Mouse (Mus musculus) liver, embryonic 12.5 days (tissue): ENCODE measurements at regions not wholly inside any gene's neighbourhood (a gene's known extent, or its start where the extent isn't known, plus 50 kb on each side); places are given as distances from the start of the nearest gene placed in this dataset.

Experiments used
- ATAC-seq: fragments of 200-750 bp; cut with Nextera tagmentation; 2 replicates; pipeline ENCODE4 v1.8.0; 2017; ENCODE audit warnings: moderate number of reproducible peaks, mild to moderate bottlenecking, moderate library complexity
- H3K27ac ChIP-seq: fragments of 300-500 bp; sonication (generic); 2 replicates; pipeline ENCODE4 v1.5.1; 2016; ENCODE audit warnings: mild to moderate bottlenecking
- H3K27me3 ChIP-seq: fragments of 300-500 bp; sonication (generic); replicated peaks from 2 replicates; pipeline ENCODE4 v1.6.1; 2016; ENCODE audit warnings: mild to moderate bottlenecking, moderate library complexity
- H3K36me3 ChIP-seq: fragments of 300-500 bp; sonication (generic); 2 replicates; pipeline ENCODE4 v1.6.1; 2016; ENCODE audit warnings: mild to moderate bottlenecking, moderate library complexity
- H3K4me1 ChIP-seq: fragments of 300-500 bp; sonication (generic); 2 replicates; pipeline ENCODE4 v1.6.1; 2016
- H3K4me2 ChIP-seq: fragments of 300-500 bp; sonication (generic); 2 replicates; pipeline ENCODE4 v1.6.1; 2016; ENCODE audit warnings: mild to moderate bottlenecking, moderate library complexity
- H3K4me3 ChIP-seq: fragments of 300-500 bp; sonication (generic); 2 replicates; pipeline ENCODE4 v1.5.1; 2016; ENCODE audit warnings: mild to moderate bottlenecking, moderate library complexity
- H3K9ac ChIP-seq: fragments of 300-500 bp; sonication (generic); 2 replicates; pipeline ENCODE4 v1.6.1; 2016; ENCODE audit warnings: mild to moderate bottlenecking, moderate library complexity
- H3K9me3 ChIP-seq: fragments of 300-500 bp; sonication (generic); replicated peaks from 2 replicates; pipeline ENCODE4 v1.6.1; 2016; ENCODE audit warnings: mild to moderate bottlenecking, moderate library complexity
- WGBS: fragments of 180-500 bp; shearing (Covaris S2); methylation state at CpG from one replicate; pipeline ENCODE4 v1.1.7; 2016; ENCODE audit not compliant: insufficient replicate concordance; 5-methylcytosine and 5-hydroxymethylcytosine counted together

DNA sequence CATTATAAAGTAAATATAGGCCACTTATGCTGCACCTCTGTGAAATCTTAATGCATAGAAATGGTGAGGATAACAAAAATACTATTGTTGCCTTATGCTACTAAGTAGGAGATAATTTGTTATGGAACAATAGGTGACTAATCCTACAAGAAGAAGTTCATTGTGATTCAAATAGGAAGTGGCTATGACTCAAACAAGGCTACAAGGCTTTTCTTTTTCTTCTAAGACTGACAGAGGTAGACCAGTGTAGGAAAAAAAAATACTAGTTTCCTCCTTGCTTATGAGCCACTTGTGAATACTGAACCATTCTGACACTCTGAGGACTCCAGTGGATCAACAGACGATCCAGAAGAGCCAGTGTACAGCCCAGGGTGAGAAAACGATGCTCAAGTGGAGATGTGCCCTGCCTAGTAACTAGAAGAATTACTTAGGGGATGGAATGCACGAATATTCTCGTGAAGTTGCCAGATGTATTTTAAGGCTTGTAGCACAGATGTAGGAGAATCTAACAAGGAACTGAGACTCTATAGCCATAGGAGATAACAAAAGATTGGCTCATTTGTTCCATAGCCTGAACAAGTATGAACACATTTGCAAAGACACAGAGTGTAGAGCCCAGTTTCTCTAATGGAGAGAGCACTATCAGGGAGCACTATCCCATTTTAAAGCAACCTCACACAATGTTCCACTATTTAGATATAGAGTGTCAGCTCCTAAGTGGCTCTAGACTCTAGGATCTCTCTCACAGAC, 60.3 kb downstream of the Fzd1 start:
- no peak overlapping the region for H3K9ac ChIP-seq
- H3K27ac ChIP-seq = no peak overlapping the region
- H3K36me3 ChIP-seq = no peaks in the 10 kb centered on the region
- H3K4me3 ChIP-seq = no peak overlapping the region
- ATAC-seq = no peak
- 58% methylated on average over 4 of the region's 4 CpGs for WGBS
- no peaks in the 10 kb centered on the region for H3K27me3 ChIP-seq
- H3K4me1 ChIP-seq = no peaks in the 10 kb centered on the region
- H3K9me3 ChIP-seq = no peaks in the 10 kb centered on the region
- H3K4me2 ChIP-seq = no peak overlapping the region

GRCm38 (mm10) chr5:4696701-4697100, 61.1 kb downstream of the Fzd1 start:
- H3K9me3 ChIP-seq = no peaks in the 10 kb centered on the region
- H3K4me2 ChIP-seq = no peak overlapping the region
- H3K27ac ChIP-seq = no peak overlapping the region
- H3K36me3 ChIP-seq = no peaks in the 10 kb centered on the region
- ATAC-seq = no peak
- no peak overlapping the region for H3K4me3 ChIP-seq
- no peak overlapping the region for H3K9ac ChIP-seq
- no peaks in the 10 kb centered on the region for H3K4me1 ChIP-seq
- H3K27me3 ChIP-seq = no peaks in the 10 kb centered on the region

- Histone ChIP-seq H3K9me3 (no peaks in the 10 kb centered on the region), H3K4me2 (no peak overlapping the region), H3K4me3 (no peak overlapping the region), H3K4me1 (no peaks in the 10 kb centered on the region), H3K27ac (no peak overlapping the region), H3K36me3 (no peaks in the 10 kb centered on the region), H3K9ac (no peak overlapping the region), H3K27me3 (no peaks in the 10 kb centered on the region)
- 10% methylated on average over 2 of the region's 2 CpGs for WGBS
- no peak for ATAC-seq
Measured at GRCm38 (mm10) chr5:4689130-4689529, 68.7 kb downstream of the Fzd1 start.

DNA sequence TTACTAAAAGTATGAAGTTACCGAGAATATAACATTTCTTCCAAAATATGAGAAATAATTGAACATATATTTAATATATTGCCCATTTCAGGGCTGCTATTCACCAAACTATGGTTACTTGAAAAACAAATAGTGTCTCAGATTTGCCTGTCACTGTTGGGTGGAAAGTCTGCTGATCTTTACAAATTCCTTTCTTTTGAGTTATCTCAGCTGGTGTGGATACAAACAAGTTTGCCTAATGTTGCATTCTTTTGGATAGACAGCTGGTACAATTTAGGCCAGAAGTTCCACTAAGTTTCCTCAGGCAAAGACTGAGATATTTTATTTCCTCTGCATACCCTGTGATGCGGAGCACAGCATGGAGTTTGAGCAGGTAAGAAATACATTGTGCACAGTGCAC, 82.5 kb downstream of the Fzd1 start:
- Histone ChIP-seq H3K4me3 (no peak overlapping the region), H3K36me3 (no peaks in the 10 kb centered on the region), H3K27me3 (no peaks in the 10 kb centered on the region), H3K27ac (no peak overlapping the region), H3K4me2 (no peak overlapping the region), H3K9me3 (no peaks in the 10 kb centered on the region), H3K4me1 (no peaks in the 10 kb centered on the region), H3K9ac (no peak overlapping the region)
- ATAC-seq = no peak
- WGBS = 72% methylated on average over 2 of the region's 2 CpGs

- no peak overlapping the region for H3K27ac ChIP-seq
- H3K4me3 ChIP-seq = no peak overlapping the region
- no peaks in the 10 kb centered on the region for H3K36me3 ChIP-seq
- ATAC-seq = no peak
- H3K4me1 ChIP-seq = no peaks in the 10 kb centered on the region
- no peak overlapping the region for H3K9ac ChIP-seq
- no peak overlapping the region for H3K4me2 ChIP-seq
- H3K27me3 ChIP-seq = no peaks in the 10 kb centered on the region
- WGBS = 71% methylated on average over 12 of the region's 12 CpGs
- no peaks in the 10 kb centered on the region for H3K9me3 ChIP-seq
Measured at GRCm38 (mm10) chr5:4666381-4666780, 91.5 kb downstream of the Fzd1 start.

DNA sequence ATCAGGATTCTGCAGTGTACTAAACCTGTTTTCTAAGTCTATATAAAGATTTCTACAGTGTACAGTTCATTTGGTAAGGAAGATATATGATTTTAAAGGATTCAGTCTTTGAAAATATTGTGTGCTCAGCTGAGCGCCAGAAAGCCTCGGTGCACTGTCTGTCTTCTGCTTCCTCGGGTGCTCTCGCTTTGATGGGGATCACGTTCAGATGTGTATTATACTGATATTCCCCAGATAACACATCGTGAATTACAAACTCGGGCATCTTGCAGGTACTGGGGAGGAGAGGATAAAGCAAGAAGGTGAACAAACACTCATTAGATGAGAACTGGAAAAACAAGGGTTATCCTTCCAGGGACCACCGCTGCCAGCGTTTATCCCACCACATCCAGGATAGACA, 91.9 kb downstream of the Fzd1 start:
- 70% methylated on average over 9 of the region's 9 CpGs for WGBS
- Histone ChIP-seq H3K27ac (no peak overlapping the region), H3K9ac (no peak overlapping the region), H3K4me2 (no peak overlapping the region), H3K4me1 (no peaks in the 10 kb centered on the region), H3K27me3 (no peaks in the 10 kb centered on the region), H3K36me3 (no peaks in the 10 kb centered on the region), H3K4me3 (no peak overlapping the region), H3K9me3 (no peaks in the 10 kb centered on the region)
- ATAC-seq = no peak

GRCm38 (mm10) chr5:4664918-4665317, 92.9 kb downstream of the Fzd1 start:
- H3K36me3 ChIP-seq = no peaks in the 10 kb centered on the region
- no peaks in the 10 kb centered on the region for H3K9me3 ChIP-seq
- no peak for ATAC-seq
- H3K4me3 ChIP-seq = no peak overlapping the region
- H3K9ac ChIP-seq = no peak overlapping the region
- WGBS = 70% methylated on average over 4 of the region's 4 CpGs
- H3K27me3 ChIP-seq = no peaks in the 10 kb centered on the region
- no peak overlapping the region for H3K27ac ChIP-seq
- H3K4me2 ChIP-seq = no peak overlapping the region
- no peaks in the 10 kb centered on the region for H3K4me1 ChIP-seq

DNA sequence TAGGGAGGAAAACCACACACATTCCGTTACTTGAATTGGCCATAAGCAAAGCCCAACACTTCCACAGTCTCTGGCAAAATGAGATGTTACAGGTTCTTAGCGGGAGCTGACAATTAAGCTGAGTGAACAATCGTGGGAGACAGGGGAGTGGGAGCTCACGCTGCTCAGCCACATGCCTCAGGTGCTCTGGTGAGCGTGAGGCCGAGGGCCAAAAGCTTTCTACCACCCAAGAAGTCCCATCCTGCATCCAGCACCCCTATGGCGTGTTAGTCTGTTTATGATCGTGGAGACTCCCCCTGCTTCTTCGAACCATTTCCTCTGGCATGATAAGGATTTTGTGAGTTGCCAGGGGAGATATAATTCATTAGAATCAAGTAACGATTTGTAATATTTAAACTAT, 93.3 kb downstream of the Fzd1 start:
- 54% methylated on average over 10 of the region's 10 CpGs for WGBS
- no peak overlapping the region for H3K4me2 ChIP-seq
- H3K9me3 ChIP-seq = no peaks in the 10 kb centered on the region
- no peaks in the 10 kb centered on the region for H3K4me1 ChIP-seq
- H3K9ac ChIP-seq = no peak overlapping the region
- H3K4me3 ChIP-seq = no peak overlapping the region
- no peak for ATAC-seq
- no peak overlapping the region for H3K27ac ChIP-seq
- no peaks in the 10 kb centered on the region for H3K27me3 ChIP-seq
- H3K36me3 ChIP-seq = no peaks in the 10 kb centered on the region

DNA sequence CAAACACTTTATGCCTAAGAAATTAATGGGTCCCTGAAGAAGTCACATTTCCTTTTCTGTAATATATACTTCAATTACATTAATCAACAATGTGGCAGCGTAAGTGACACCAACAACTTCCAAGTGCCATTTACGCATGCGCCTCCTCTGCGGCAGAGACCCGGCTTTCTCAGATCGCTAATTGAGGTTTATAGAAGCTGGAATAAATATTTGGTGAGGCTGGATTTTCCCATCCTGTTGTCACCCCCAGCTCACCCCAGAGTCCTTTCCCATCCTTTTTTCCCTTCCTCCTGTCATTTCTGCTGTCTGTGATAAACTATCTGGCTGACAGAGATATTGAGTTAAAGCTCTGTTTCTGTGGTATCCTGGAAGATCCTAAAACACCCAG, 95.6 kb downstream of the Fzd1 start:
- Histone ChIP-seq H3K4me3 (no peak overlapping the region), H3K4me1 (no peaks in the 10 kb centered on the region), H3K4me2 (no peak overlapping the region), H3K9ac (no peak overlapping the region), H3K27ac (no peak overlapping the region), H3K9me3 (no peaks in the 10 kb centered on the region), H3K36me3 (no peaks in the 10 kb centered on the region), H3K27me3 (no peaks in the 10 kb centered on the region)
- ATAC-seq = no peak
- WGBS = 67% methylated on average over 6 of the region's 6 CpGs

- H3K36me3 ChIP-seq = no peaks in the 10 kb centered on the region
- no peaks in the 10 kb centered on the region for H3K9me3 ChIP-seq
- H3K4me1 ChIP-seq = no peaks in the 10 kb centered on the region
- 59% methylated on average over 12 of the region's 12 CpGs for WGBS
- no peak for ATAC-seq
- H3K9ac ChIP-seq = no peak overlapping the region
- H3K4me3 ChIP-seq = no peak overlapping the region
- H3K4me2 ChIP-seq = no peak overlapping the region
- H3K27ac ChIP-seq = no peak overlapping the region
- no peaks in the 10 kb centered on the region for H3K27me3 ChIP-seq
Measured at GRCm38 (mm10) chr5:4661420-4662197, 96.2 kb downstream of the Fzd1 start.

- no peak overlapping the region for H3K4me3 ChIP-seq
- H3K9ac ChIP-seq = no peak overlapping the region
- H3K36me3 ChIP-seq = no peaks in the 10 kb centered on the region
- ATAC-seq = no peak
- no peaks in the 10 kb centered on the region for H3K4me1 ChIP-seq
- H3K27ac ChIP-seq = no peak overlapping the region
- 69% methylated on average over 1 of the region's 1 CpGs for WGBS
- H3K4me2 ChIP-seq = no peak overlapping the region
- no peaks in the 10 kb centered on the region for H3K9me3 ChIP-seq
- H3K27me3 ChIP-seq = no peaks in the 10 kb centered on the region
Measured at GRCm38 (mm10) chr5:4657982-4658381, 99.9 kb downstream of the Fzd1 start.

GRCm38 (mm10) chr5:4654186-4654585, 103.6 kb downstream of the Fzd1 start:
- no peak for ATAC-seq
- no peak overlapping the region for H3K9ac ChIP-seq
- H3K27me3 ChIP-seq = no peaks in the 10 kb centered on the region

More at GRCm38 (mm10) chr5:4654186-4654585, 103.6 kb downstream of the Fzd1 start:
- no peaks in the 10 kb centered on the region for H3K36me3 ChIP-seq
- H3K9me3 ChIP-seq = no peaks in the 10 kb centered on the region
- no peak overlapping the region for H3K4me2 ChIP-seq
- no peak overlapping the region for H3K4me3 ChIP-seq
- H3K27ac ChIP-seq = no peak overlapping the region
- H3K4me1 ChIP-seq = no peaks in the 10 kb centered on the region
